Mouse (Mus musculus) liver, adult 2 months (tissue): ENCODE results near the gene Gnl2. TPM values are rescaled to one million over a fixed set of nuclear protein-coding genes. Genes with fewer than 3 reads are reported as not detected.

ENCODE experiments used
- DNase-seq: peaks from one replicate; pipeline ENCODE4 v3.0.0-alpha.2; 2011; ENCODE audit warnings: low read depth, low spot score; ENCODE audit errors: extremely low read depth
- H3K27ac ChIP-seq: fragments of 200-500 bp; replicated peaks from 2 replicates; pipeline ENCODE4 v1.5.1; 2012; ENCODE audit warnings: low read depth, mild to moderate bottlenecking, control low read depth, inconsistent platforms, low read length; ENCODE audit not compliant: insufficient read depth
- H3K27me3 ChIP-seq: fragments of 200-500 bp; 2 replicates; pipeline ENCODE4 v1.6.1; 2012; ENCODE audit warnings: mild to moderate bottlenecking, moderate library complexity, low read length, inconsistent platforms; ENCODE audit not compliant: control insufficient read depth, insufficient read depth
- H3K36me3 ChIP-seq: fragments of 200-500 bp; 2 replicates; pipeline ENCODE4 v1.6.1; 2012; ENCODE audit warnings: low read length, inconsistent platforms; ENCODE audit not compliant: control insufficient read depth, insufficient read depth
- H3K4me1 ChIP-seq: fragments of 200-500 bp; 2 replicates; pipeline ENCODE4 v1.6.1; 2011; ENCODE audit warnings: low read length; ENCODE audit not compliant: control insufficient read depth, insufficient read depth
- H3K4me3 ChIP-seq: fragments of 200-500 bp; 2 replicates; pipeline ENCODE4 v1.5.1; 2011; ENCODE audit warnings: low read depth, mild to moderate bottlenecking, control low read depth, low read length, moderate library complexity; ENCODE audit not compliant: insufficient read depth
- H3K79me2 ChIP-seq: fragments of 200-500 bp; 2 replicates; pipeline ENCODE4 v1.6.1; 2012; ENCODE audit warnings: inconsistent platforms, mild to moderate bottlenecking, low read length, moderate library complexity; ENCODE audit not compliant: control insufficient read depth, insufficient read depth
- H3K9ac ChIP-seq: fragments of 200-500 bp; 2 replicates; pipeline ENCODE4 v1.6.1; 2012; ENCODE audit warnings: low read depth, mild to moderate bottlenecking, control low read depth, inconsistent platforms, low read length
- CTCF ChIP-seq: fragments of 200-500 bp; IDR thresholded peaks from 2 replicates; pipeline ENCODE4 v1.5.1; 2011; ENCODE audit warnings: low read depth, low read length, control low read depth
- POLR2A ChIP-seq: fragments of 200-500 bp; IDR thresholded peaks from 2 replicates; pipeline ENCODE4 v1.6.1; 2011; ENCODE audit warnings: low read length, control low read depth; ENCODE audit not compliant: insufficient read depth; ENCODE audit errors: extremely low read depth
- WGBS: fragments of 180-500 bp; shearing (Covaris S2); methylation state at CpG from one replicate; pipeline ENCODE4 v1.1.7; 2018; 5-methylcytosine and 5-hydroxymethylcytosine counted together
- polyA plus RNA-seq: library from polyadenylated mRNA; depleted of rRNA; stranded (reverse); fragments of >200 nt; gene quantifications from 2 replicates; pipeline ENCODE4 v1.2.3, GENCODE M21; 2012
- total RNA-seq: library from RNA; depleted of rRNA; stranded (reverse); fragments of >200 nt; gene quantifications from 2 replicates; pipeline ENCODE4 v1.2.3, GENCODE M21; 2014

The Gnl2 gene
- total and polyA plus RNA-seq, 2 experiments, result 13.7 to 22.0 TPM

GRCm38 (mm10) chr4:125063829-125064228 is 47.4 kb downstream of the Gnl2 start:
- 78% methylated on average over 8 of the region's 8 CpGs for whole genome bisulfite sequencing
- H3K4me3 ChIP-seq, result no peak overlapping the region
- TF ChIP-seq POLR2A, result no peak
- TF ChIP-seq CTCF, result no peak

GRCm38 (mm10) chr4:125065517-125066307 is 49.3 kb downstream of the Gnl2 start, which contains the start of gene Dnali1:
Gene Dnali1, minus strand, starts transcription at chr4:125065703.
- DNase-seq, result peak; percentile 72
- Histone ChIP-seq H3K4me1 (peaks cover 5% of the 10 kb centered on the region), H3K36me3 (peaks cover 13% of the 10 kb centered on the region), H3K27me3 (no peaks in the 10 kb centered on the region), H3K4me3 (peak within 1 kb of the TSS; percentile 88), H3K9ac (peak within 1 kb of the TSS; percentile 77), H3K79me2 (peaks cover 10% of the 10 kb centered on the region; the same call in 1 of the 2 replicates), H3K27ac (peak within 1 kb of the TSS; percentile 70)
- WGBS, result 3% methylated on average over 26 of the region's 26 CpGs
- TF ChIP-seq POLR2A (no peak), CTCF (no peak)

More at GRCm38 (mm10) chr4:125063829-125064228, 47.4 kb downstream of the Gnl2 start:
- Histone ChIP-seq H3K27me3 (no peaks in the 10 kb centered on the region), H3K9ac (no peak overlapping the region), H3K27ac (no peak overlapping the region), H3K4me1 (peaks cover 6% of the 10 kb centered on the region), H3K79me2 (peaks cover 10% of the 10 kb centered on the region; the same call in 1 of the 2 replicates), H3K36me3 (no peaks in the 10 kb centered on the region; the same call in 1 of the 2 replicates)
- DNase-seq, result no peak

- Histone ChIP-seq H3K79me2 (peaks cover 10% of the 10 kb centered on the region; the same call in 1 of the 2 replicates), H3K9ac (peak within 1 kb of the TSS; percentile 90), H3K36me3 (peaks cover 21% of the 10 kb centered on the region), H3K27me3 (no peaks in the 10 kb centered on the region), H3K27ac (peak within 1 kb of the TSS; percentile 73), H3K4me1 (peaks cover 5% of the 10 kb centered on the region), H3K4me3 (peak within 1 kb of the TSS; percentile 88)
- peak; percentile 83 for DNase-seq
- WGBS, result under 1% methylated on average over 78 of the region's 78 CpGs
- TF ChIP-seq CTCF (no peak), POLR2A (peak; percentile 88)
Observed at GRCm38 (mm10) chr4:125066490-125067370, 50.3 kb downstream of the Gnl2 start, which contains the start of gene Snip1. Gene Snip1, plus strand, starts transcription at chr4:125066672.

GRCm38 (mm10) chr4:125077700-125078099 is 61.3 kb downstream of the Gnl2 start:
- no peak for DNase-seq
- WGBS, result 85% methylated on average over 2 of the region's 2 CpGs
- H3K27ac ChIP-seq, result no peak overlapping the region

GRCm38 (mm10) chr4:125078698-125079097 is 62.3 kb downstream of the Gnl2 start:
- H3K9ac ChIP-seq, result no peak overlapping the region
- no peaks in the 10 kb centered on the region for H3K4me1 ChIP-seq
- TF ChIP-seq CTCF (no peak), POLR2A (no peak)
- no peak overlapping the region for H3K27ac ChIP-seq
- no peaks in the 10 kb centered on the region for H3K27me3 ChIP-seq
- WGBS, result 95% methylated on average over 2 of the region's 2 CpGs
- H3K4me3 ChIP-seq, result no peak overlapping the region
- DNase-seq, result no peak
- peaks cover 5% of the 10 kb centered on the region for H3K36me3 ChIP-seq
- no peaks in the 10 kb centered on the region for H3K79me2 ChIP-seq

More at GRCm38 (mm10) chr4:125077700-125078099, 61.3 kb downstream of the Gnl2 start:
- Histone ChIP-seq H3K4me1 (no peaks in the 10 kb centered on the region), H3K9ac (no peak overlapping the region), H3K79me2 (no peaks in the 10 kb centered on the region), H3K36me3 (peaks cover 14% of the 10 kb centered on the region), H3K4me3 (no peak overlapping the region), H3K27me3 (no peaks in the 10 kb centered on the region)
- no peak for TF ChIP-seq POLR2A
- no peak for TF ChIP-seq CTCF
